In the genomic region with DNA sequence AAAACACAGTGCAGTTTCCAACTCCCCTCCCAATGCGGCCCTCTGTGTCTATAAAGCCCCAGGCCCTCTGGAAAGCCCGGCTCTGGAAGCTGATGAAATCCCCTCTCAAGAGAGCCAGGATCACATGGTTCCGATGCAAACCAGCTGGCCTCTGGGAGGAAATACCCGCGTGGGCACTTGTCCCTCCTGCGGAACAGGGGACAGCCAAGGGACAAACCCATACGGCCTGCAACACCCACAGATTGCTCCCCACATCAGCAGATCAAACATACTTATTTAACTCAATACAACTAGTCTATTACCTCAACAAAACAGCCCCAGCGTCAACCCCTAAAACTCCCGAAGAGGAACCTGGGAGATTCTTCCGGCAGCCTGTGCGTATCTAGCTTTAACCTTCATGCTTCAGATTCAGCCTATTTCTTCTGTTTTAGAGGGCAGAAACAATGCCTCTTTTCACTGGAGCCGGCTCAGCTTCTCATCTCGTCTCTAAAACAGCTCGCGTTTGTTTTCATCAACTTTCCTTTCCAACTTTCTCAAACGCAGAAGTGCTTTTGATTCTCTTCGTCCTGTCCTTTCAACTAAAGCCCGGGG, we compare ENCODE assay signal across 8 mouse cellular contexts. TPM values are rescaled to one million over a fixed set of nuclear protein-coding genes. Genes with fewer than 3 reads are reported as not detected.
A peak's percentile ranks its signal among the peaks of the same experiment; 100 is the strongest.
DNase-seq lines count a peak whose midpoint lies in the region; ATAC-seq and TF ChIP-seq lines count a peak whose summit lies in the region.

No protein-coding gene starts in this region.

- 3% methylated on average over 18 of the region's 18 CpGs for WGBS in kidney, postnatal 0 days
- 2% methylated on average over 18 of the region's 18 CpGs for WGBS in embryonic facial prominence, embryonic 11.5 days
- 7% methylated on average over 18 of the region's 18 CpGs for WGBS in liver, embryonic 15.5 days (ENCODE audit: insufficient replicate concordance)
- WGBS in olfactory bulb, adult 2 months, result 2% methylated on average over 18 of the region's 18 CpGs

- no peak for TF ChIP-seq CTCF in kidney, postnatal 0 days (IDR thresholded peaks at IDR 0.05; ENCODE audit: low read depth)
- no peak for TF ChIP-seq CTCF in olfactory bulb, adult 2 months (IDR thresholded peaks at IDR 0.05; ENCODE audit: insufficient read depth, low read depth, low read length)

- H3K4me3 ChIP-seq in kidney, postnatal 0 days (replicated peaks; ENCODE audit: low read depth, low read length), result peak overlapping the region; percentile 43
- H3K4me3 ChIP-seq in embryonic facial prominence, embryonic 11.5 days (ENCODE audit: low read depth, low read length), result peak overlapping the region; percentile 57
- peak overlapping the region; percentile 67 for H3K4me3 ChIP-seq in liver, embryonic 15.5 days (replicated peaks)
- H3K4me3 ChIP-seq in olfactory bulb, adult 2 months (ENCODE audit: insufficient read depth, low read depth, low read length), result peak overlapping the region; percentile 67

- no peak for ATAC-seq in kidney, postnatal 0 days (replicated peaks; ENCODE audit: low FRiP score, low read depth)
- no peak for ATAC-seq in embryonic facial prominence, embryonic 11.5 days (replicated peaks; ENCODE audit: insufficient number of reproducible peaks, low FRiP score, low TSS enrichment, low read depth)
- no peak for ATAC-seq in liver, embryonic 15.5 days (ENCODE audit: insufficient read depth)

- TF ChIP-seq POLR2A in olfactory bulb, adult 2 months (IDR thresholded peaks at IDR 0.05; ENCODE audit: insufficient read depth, low read depth, low read length), result no peak

- no peak for DNase-seq in kidney, postnatal 0 days (ENCODE audit: low spot score)
- no peak for DNase-seq in kidney, postnatal 25 days
- peak; percentile 61 for DNase-seq in embryonic facial prominence, embryonic 11.5 days (ENCODE audit: low spot score)
- DNase-seq in heart, postnatal 36 days, result peak; percentile 55 to 57
- no peak for DNase-seq in right cerebral cortex, postnatal 4 days
- DNase-seq in cerebellum, adult 9-10 months, result no peak

- H3K9me3 ChIP-seq in kidney, postnatal 0 days (replicated peaks; ENCODE audit: low read length), result no peaks in the 10 kb centered on the region
- no peaks in the 10 kb centered on the region for H3K9me3 ChIP-seq in embryonic facial prominence, embryonic 11.5 days (replicated peaks; ENCODE audit: control insufficient read depth, low read length)
- no peaks in the 10 kb centered on the region for H3K9me3 ChIP-seq in liver, embryonic 15.5 days (replicated peaks)

- intact Hi-C loops in heart, postnatal 36 days (cut with DNase I), result no loop called here

- no peaks in the 10 kb centered on the region for H3K36me3 ChIP-seq in kidney, postnatal 0 days (ENCODE audit: insufficient read depth, low read length)
- H3K36me3 ChIP-seq in embryonic facial prominence, embryonic 11.5 days (replicated peaks; ENCODE audit: control insufficient read depth, insufficient read depth, low read depth, low read length), result no peaks in the 10 kb centered on the region
- H3K36me3 ChIP-seq in liver, embryonic 15.5 days (replicated peaks), result no peaks in the 10 kb centered on the region

- H3K4me1 ChIP-seq in kidney, postnatal 0 days (replicated peaks; ENCODE audit: insufficient read depth, low read length), result peaks cover 22% of the 10 kb centered on the region
- H3K4me1 ChIP-seq in embryonic facial prominence, embryonic 11.5 days (ENCODE audit: control insufficient read depth, insufficient read depth, low read length), result peaks cover 3% of the 10 kb centered on the region; the same call in 1 of the 2 replicates
- H3K4me1 ChIP-seq in liver, embryonic 15.5 days (replicated peaks), result peaks cover 69% of the 10 kb centered on the region
- peaks cover 22% of the 10 kb centered on the region for H3K4me1 ChIP-seq in olfactory bulb, adult 2 months (ENCODE audit: control insufficient read depth, insufficient read depth, low read length)

- no peaks in the 10 kb centered on the region for H3K27me3 ChIP-seq in kidney, postnatal 0 days (ENCODE audit: insufficient read depth, low read length)
- H3K27me3 ChIP-seq in embryonic facial prominence, embryonic 11.5 days (ENCODE audit: control insufficient read depth, insufficient read depth, low read length), result no peaks in the 10 kb centered on the region
- H3K27me3 ChIP-seq in liver, embryonic 15.5 days, result peaks cover 21% of the 10 kb centered on the region; the same call in 1 of the 2 replicates

- H3K9ac ChIP-seq in kidney, postnatal 0 days (ENCODE audit: low read depth, low read length), result 0 out of 2 replicates have a peak overlapping the region, but pooled peaks have one; percentile 35
- peak overlapping the region; percentile 5; the same call in 1 of the 2 replicates for H3K9ac ChIP-seq in embryonic facial prominence, embryonic 11.5 days (replicated peaks; ENCODE audit: low read length)
- peak overlapping the region; percentile 47 for H3K9ac ChIP-seq in liver, embryonic 15.5 days

- H3K4me2 ChIP-seq in kidney, postnatal 0 days (ENCODE audit: low read length), result peak overlapping the region; percentile 94
- peak overlapping the region; percentile 93 for H3K4me2 ChIP-seq in embryonic facial prominence, embryonic 11.5 days (ENCODE audit: low read depth, low read length)
- H3K4me2 ChIP-seq in liver, embryonic 15.5 days, result peak overlapping the region; percentile 98

- H3K27ac ChIP-seq in kidney, postnatal 0 days, result peak overlapping the region; percentile 54
- H3K27ac ChIP-seq in embryonic facial prominence, embryonic 11.5 days (replicated peaks; ENCODE audit: low read depth, low read length), result no peak overlapping the region
- no peak overlapping the region; the same call in 1 of the 2 replicates for H3K27ac ChIP-seq in liver, embryonic 15.5 days (replicated peaks)
- H3K27ac ChIP-seq in olfactory bulb, adult 2 months (ENCODE audit: insufficient read depth, low read depth, low read length), result no peak overlapping the region

RNA-seq across cellular contexts. Expression of a gene that starts 6.3 kb away (rescaled TPM):
- polyA plus RNA-seq in kidney, postnatal 0 days (2015; fragmentation: Nextera tagmentation; extraction: Ambion mirVana), result 2.9 and 3.3 TPM in 2 replicates
- 5.2 and 6.2 TPM in 2 replicates for polyA plus RNA-seq in embryonic facial prominence, embryonic 11.5 days (2014; fragmentation: Nextera tagmentation; extraction: Ambion mirVana)
- 1 to 10 TPM; 3.6 to 4.0 TPM for total RNA-seq in heart, postnatal 36 days (2021)
- polyA plus RNA-seq in liver, embryonic 15.5 days (2015; fragmentation: Nextera tagmentation; extraction: Ambion mirVana), result 4.8 and 5.7 TPM in 2 replicates
- not detected in 2 replicates for polyA plus RNA-seq in olfactory bulb, adult 2 months (2012; ENCODE audit: insufficient read depth, insufficient read length, low replicate concordance, missing spikeins)

RNA-seq across cellular contexts. Expression of a gene that starts 47.2 kb away (rescaled TPM):
- not detected in 2 replicates for polyA plus RNA-seq in kidney, postnatal 0 days (2015; fragmentation: Nextera tagmentation; extraction: Ambion mirVana)
- polyA plus RNA-seq in embryonic facial prominence, embryonic 11.5 days (2014; fragmentation: Nextera tagmentation; extraction: Ambion mirVana), result not detected in 2 replicates
- total RNA-seq in heart, postnatal 36 days (2021), result not detected
- not detected in 2 replicates for polyA plus RNA-seq in liver, embryonic 15.5 days (2015; fragmentation: Nextera tagmentation; extraction: Ambion mirVana)
- not detected in 2 replicates for polyA plus RNA-seq in olfactory bulb, adult 2 months (2012; ENCODE audit: insufficient read depth, insufficient read length, low replicate concordance, missing spikeins)

RNA-seq across cellular contexts. Expression of a gene that starts 53.5 kb away (rescaled TPM):
- polyA plus RNA-seq in kidney, postnatal 0 days (2015; fragmentation: Nextera tagmentation; extraction: Ambion mirVana), result not detected in 2 replicates
- polyA plus RNA-seq in embryonic facial prominence, embryonic 11.5 days (2014; fragmentation: Nextera tagmentation; extraction: Ambion mirVana), result not detected in 2 replicates
- total RNA-seq in heart, postnatal 36 days (2021), result 1 to 10 TPM; 2.0 to 2.1 TPM
- polyA plus RNA-seq in liver, embryonic 15.5 days (2015; fragmentation: Nextera tagmentation; extraction: Ambion mirVana), result not detected in 2 replicates
- not detected in 2 replicates for polyA plus RNA-seq in olfactory bulb, adult 2 months (2012; ENCODE audit: insufficient read depth, insufficient read length, low replicate concordance, missing spikeins)

Comparison
In these comparisons a context has a peak if more than half of its experiments do, and no peak if none do; other contexts are left out.
1. DNase-seq: peak in embryonic facial prominence, embryonic 11.5 days (single experiment) and heart, postnatal 36 days (2 of 2); none in kidney, postnatal 0 days (single experiment), kidney, postnatal 25 days (0 of 2), right cerebral cortex, postnatal 4 days (single experiment) and cerebellum, adult 9-10 months (single experiment).
2. Peak in every context shown above with its lines, with median percentiles within 50 percentile points of each other: H3K4me2 ChIP-seq, H3K4me3 ChIP-seq and H3K9ac ChIP-seq.